9 mouse cellular contexts compared by ENCODE assay signal in the genomic region with DNA sequence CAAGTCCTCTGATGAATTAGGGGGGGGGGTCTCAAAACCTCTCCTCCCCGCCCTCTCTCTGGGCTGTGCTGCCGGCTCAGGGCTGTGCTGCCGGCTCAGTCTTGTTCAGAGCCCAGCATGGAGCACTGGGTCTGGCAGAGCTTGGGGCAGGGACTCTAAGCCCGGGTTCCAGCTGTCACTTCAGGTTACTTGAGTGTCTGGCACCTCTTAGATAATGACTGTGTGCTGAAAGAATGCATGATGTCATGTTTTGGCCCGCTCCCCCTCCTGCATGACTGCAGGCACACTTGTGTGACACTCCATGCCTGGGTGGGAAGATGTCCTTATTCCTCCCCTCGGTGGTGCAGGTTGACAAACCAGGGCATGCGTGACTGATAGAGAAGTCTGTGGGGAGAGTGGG. TPM values are rescaled to one million over a fixed set of nuclear protein-coding genes. Genes with fewer than 3 reads are reported as not detected.
DNase-seq lines count a peak whose midpoint lies in the region; ATAC-seq and TF ChIP-seq lines count a peak whose summit lies in the region.
"Had no signal": no experiment of that assay in that cellular context is flagged by ENCODE, and none has a peak within 500 bp of the region (broad histone marks: within the 10 kb centered on the region; RNA-seq: fewer than 3 reads in every experiment).

No protein-coding gene starts in this region.

- no peaks in the 10 kb centered on the region for H3K36me3 ChIP-seq in embryonic facial prominence, embryonic 14.5 days (ENCODE audit: control insufficient read depth, insufficient read depth, low read length)
- H3K36me3 ChIP-seq in embryonic facial prominence, embryonic 10.5 days (replicated peaks): peaks cover 18% of the 10 kb centered on the region; the same call in 1 of the 2 replicates
- peaks cover 32% of the 10 kb centered on the region for H3K36me3 ChIP-seq in midbrain, embryonic 12.5 days
- H3K36me3 ChIP-seq in intestine, postnatal 0 days (ENCODE audit: control insufficient read depth, insufficient read depth): no peaks in the 10 kb centered on the region
- H3K36me3 ChIP-seq: limb, embryonic 12.5 days had no signal

- no peak for TF ChIP-seq CTCF in brain, embryonic 14.5 days (IDR thresholded peaks at IDR 0.05; ENCODE audit: borderline replicate concordance, extremely low read depth, insufficient read depth, insufficient read length)
- no peak for TF ChIP-seq CTCF in intestine, postnatal 0 days (IDR thresholded peaks at IDR 0.05; ENCODE audit: low read depth)

- WGBS in embryonic facial prominence, embryonic 14.5 days: 51% methylated on average over 7 of the region's 7 CpGs
- WGBS in embryonic facial prominence, embryonic 10.5 days: 58% methylated on average over 7 of the region's 7 CpGs
- WGBS in midbrain, embryonic 12.5 days: 44% methylated on average over 7 of the region's 7 CpGs
- WGBS in intestine, postnatal 0 days: 42% methylated on average over 7 of the region's 7 CpGs

- no peak overlapping the region for H3K27ac ChIP-seq in embryonic facial prominence, embryonic 14.5 days (replicated peaks; ENCODE audit: low read depth, low read length)
- H3K27ac ChIP-seq in embryonic facial prominence, embryonic 10.5 days (replicated peaks): no peak overlapping the region
- H3K27ac ChIP-seq in midbrain, embryonic 12.5 days (replicated peaks): no peak overlapping the region
- no peak overlapping the region for H3K27ac ChIP-seq in intestine, postnatal 0 days (ENCODE audit: low read depth, low read length)
- H3K27ac ChIP-seq: limb, embryonic 12.5 days had no signal

- H3K4me3 ChIP-seq in embryonic facial prominence, embryonic 14.5 days (ENCODE audit: low read depth, low read length): no peak overlapping the region
- no peak overlapping the region for H3K4me3 ChIP-seq in embryonic facial prominence, embryonic 10.5 days
- peak overlapping the region; percentile 10; the same call in 1 of the 2 replicates for H3K4me3 ChIP-seq in midbrain, embryonic 12.5 days
- no peak overlapping the region for H3K4me3 ChIP-seq in intestine, postnatal 0 days (ENCODE audit: low read depth, low read length)
- H3K4me3 ChIP-seq: limb, embryonic 12.5 days had no signal

- no peak for TF ChIP-seq POLR2A in brain, embryonic 14.5 days (IDR thresholded peaks at IDR 0.05; ENCODE audit: borderline replicate concordance, extremely low read depth, insufficient read depth, insufficient read length, poor library complexity, severe bottlenecking)

- H3K27me3 ChIP-seq in embryonic facial prominence, embryonic 14.5 days (replicated peaks; ENCODE audit: control insufficient read depth, insufficient read depth, low read length): peaks cover 32% of the 10 kb centered on the region
- H3K27me3 ChIP-seq in embryonic facial prominence, embryonic 10.5 days (replicated peaks; ENCODE audit: low read depth, poor library complexity, severe bottlenecking): peaks cover 75% of the 10 kb centered on the region
- peaks cover 33% of the 10 kb centered on the region for H3K27me3 ChIP-seq in midbrain, embryonic 12.5 days
- H3K27me3 ChIP-seq in intestine, postnatal 0 days (replicated peaks; ENCODE audit: control insufficient read depth, insufficient read depth, low read length): peaks cover 56% of the 10 kb centered on the region

- peaks cover 4% of the 10 kb centered on the region for H3K4me1 ChIP-seq in embryonic facial prominence, embryonic 14.5 days (ENCODE audit: control insufficient read depth, insufficient read depth, low read length)
- H3K4me1 ChIP-seq in embryonic facial prominence, embryonic 10.5 days: peaks cover 35% of the 10 kb centered on the region
- peaks cover 46% of the 10 kb centered on the region for H3K4me1 ChIP-seq in midbrain, embryonic 12.5 days
- H3K4me1 ChIP-seq in intestine, postnatal 0 days (replicated peaks; ENCODE audit: control insufficient read depth, insufficient read depth, low read length): no peaks in the 10 kb centered on the region

- H3K9ac ChIP-seq in embryonic facial prominence, embryonic 14.5 days (ENCODE audit: low read depth, low read length): no peak overlapping the region
- no peak overlapping the region for H3K9ac ChIP-seq in midbrain, embryonic 12.5 days (replicated peaks)
- no peak overlapping the region for H3K9ac ChIP-seq in intestine, postnatal 0 days (ENCODE audit: low read depth, low read length)
- H3K9ac ChIP-seq: limb, embryonic 12.5 days had no signal

- H3K4me2 ChIP-seq in embryonic facial prominence, embryonic 14.5 days (ENCODE audit: low read depth, low read length): no peak overlapping the region
- H3K4me2 ChIP-seq in midbrain, embryonic 12.5 days (replicated peaks): peak overlapping the region; percentile 92
- no peak overlapping the region for H3K4me2 ChIP-seq in intestine, postnatal 0 days (replicated peaks; ENCODE audit: low read depth)
- H3K4me2 ChIP-seq: limb, embryonic 12.5 days had no signal

- no peaks in the 10 kb centered on the region for H3K9me3 ChIP-seq in embryonic facial prominence, embryonic 14.5 days (ENCODE audit: control insufficient read depth, low read length)
- H3K9me3 ChIP-seq in embryonic facial prominence, embryonic 10.5 days: no peaks in the 10 kb centered on the region
- H3K9me3 ChIP-seq in midbrain, embryonic 12.5 days: no peaks in the 10 kb centered on the region
- H3K9me3 ChIP-seq in intestine, postnatal 0 days (ENCODE audit: control insufficient read depth): no peaks in the 10 kb centered on the region
- H3K9me3 ChIP-seq: limb, embryonic 12.5 days had no signal

- peak; percentile 79 for DNase-seq in embryonic facial prominence, embryonic 14.5 days (ENCODE audit: low spot score)
- DNase-seq in embryonic facial prominence, embryonic 10.5 days (ENCODE audit: low spot score): no peak
- peak; percentile 94 for DNase-seq in brain, embryonic 14.5 days (ENCODE audit: low read depth)
- DNase-seq in heart, postnatal 14 days: peak; percentile 18 to 44
- no peak for DNase-seq in liver
- DNase-seq in c-Kit-positive CD71-positive TER-119-positive erythroid progenitor cells, embryonic 14.5 days (ENCODE audit: low spot score): no peak

- intact Hi-C loops in heart, postnatal 14 days (cut with DNase I): no loop called here

- ATAC-seq in embryonic facial prominence, embryonic 14.5 days (ENCODE audit: low read depth): peak; percentile 39
- peak; percentile 41; the same call in 1 of the 2 replicates for ATAC-seq in midbrain, embryonic 12.5 days (ENCODE audit: low FRiP score, low read depth)
- no peak for ATAC-seq in intestine, postnatal 0 days

RNA-seq across cellular contexts. Expression of a gene that starts 3.4 kb away (rescaled TPM):
- 1.1 and 1.6 TPM in 2 replicates for polyA plus RNA-seq in embryonic facial prominence, embryonic 14.5 days (2014; fragmentation: Nextera tagmentation; extraction: Ambion mirVana)
- polyA plus RNA-seq in embryonic facial prominence, embryonic 10.5 days (2016; fragmentation: Nextera tagmentation; extraction: Ambion mirVana): 2.3 and 3.3 TPM in 2 replicates
- polyA plus RNA-seq in brain, embryonic 14.5 days (2012; rRNA removed): 95.1 and 98.4 TPM in 2 replicates
- total RNA-seq in heart, postnatal 14 days (2021): under 1 TPM; 0.12 to 0.26 TPM
- 17.7 and 22.5 TPM in 2 replicates for polyA plus RNA-seq in midbrain, embryonic 12.5 days (2016; fragmentation: Nextera tagmentation; extraction: Ambion mirVana)
- polyA plus RNA-seq in intestine, postnatal 0 days (2015; fragmentation: Nextera tagmentation; extraction: Ambion mirVana): 0.25 and 0.48 TPM in 2 replicates

Comparison
In these comparisons a context has a peak if more than half of its experiments do, and no peak if none do; other contexts are left out.
1. DNase-seq: peak in embryonic facial prominence, embryonic 14.5 days (single experiment), brain, embryonic 14.5 days (single experiment) and heart, postnatal 14 days (2 of 2); none in embryonic facial prominence, embryonic 10.5 days (single experiment), liver (single experiment) and c-Kit-positive CD71-positive TER-119-positive erythroid progenitor cells, embryonic 14.5 days (single experiment).